Mouse (Mus musculus): ENCODE results near the gene Hist1h3a. TPM values are rescaled to one million over a fixed set of nuclear protein-coding genes. Genes with fewer than 3 reads are reported as not detected.
A peak's percentile ranks its signal among the peaks of the same experiment; 100 is the strongest.
"Not testable (repeated sequence)": the region's sequence is repeated elsewhere in the genome, so short reads cannot be mapped to it uniquely, and the experiment has no call there.

Gene Hist1h3a
- polyA plus RNA-seq, 1 experiment from 2014 or later, result 2.6 TPM

DNA sequence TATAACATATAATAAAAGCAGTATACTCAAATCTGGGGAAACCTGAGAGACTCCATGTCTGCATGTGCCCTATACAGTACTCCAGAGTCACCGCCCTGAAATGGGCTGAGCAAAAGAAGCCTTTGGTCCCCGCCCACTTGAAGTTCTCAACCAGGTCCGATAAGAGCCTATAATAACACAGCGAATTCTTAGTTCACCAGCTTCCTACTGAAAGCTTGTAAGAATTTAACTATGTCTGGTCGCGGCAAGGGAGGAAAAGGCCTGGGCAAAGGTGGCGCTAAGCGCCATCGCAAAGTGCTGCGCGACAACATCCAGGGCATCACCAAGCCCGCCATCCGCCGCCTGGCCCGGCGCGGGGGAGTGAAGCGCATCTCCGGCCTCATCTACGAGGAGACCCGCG is 5.4 kb downstream of the Hist1h3a start, which contains the start of gene Hist1h4b:
TSS of gene Hist1h4b (plus strand) at position 224 of the 400 bp plus-strand sequence.
- peak; percentile 75 for ATAC-seq (ENCODE audit: insufficient number of reproducible peaks, insufficient read depth, low FRiP score, low read depth)
- Histone ChIP-seq H3K9ac (ENCODE audit: low read length) (peak within 1 kb of the TSS; percentile 67), H3K9me3 (ENCODE audit: control insufficient read depth, low read length) (no peaks in the 10 kb centered on the region), H3K36me3 (ENCODE audit: control insufficient read depth, insufficient read depth, low read length) (no peaks in the 10 kb centered on the region), H3K27me3 (ENCODE audit: control insufficient read depth, insufficient read depth, low read length) (no peaks in the 10 kb centered on the region), H3K4me1 (ENCODE audit: control insufficient read depth in 2 of 2, insufficient read depth in 2 of 2, low read length in 2 of 2) (peaks cover 0 to 14% of the 10 kb centered on the region in 2 experiments; a peak in 2 of 4 replicates), H3K27ac (replicated peaks in 1 of 2; ENCODE audit: control insufficient read depth in 1 of 2, insufficient read depth in 1 of 2, low read depth in 2 of 2, low read length in 2 of 2) (peak within 1 kb of the TSS; percentile 61 to 86), H3K4me3 (ENCODE audit: control insufficient read depth in 1 of 2, insufficient read depth in 1 of 2, low read depth in 1 of 2, low read length in 2 of 2) (peak within 1 kb of the TSS; percentile 22 to 50), H3K4me2 (ENCODE audit: low read length) (peak within 1 kb of the TSS; percentile 60)
- 0% methylated on average over 17 of the region's 22 CpGs for WGBS

DNA sequence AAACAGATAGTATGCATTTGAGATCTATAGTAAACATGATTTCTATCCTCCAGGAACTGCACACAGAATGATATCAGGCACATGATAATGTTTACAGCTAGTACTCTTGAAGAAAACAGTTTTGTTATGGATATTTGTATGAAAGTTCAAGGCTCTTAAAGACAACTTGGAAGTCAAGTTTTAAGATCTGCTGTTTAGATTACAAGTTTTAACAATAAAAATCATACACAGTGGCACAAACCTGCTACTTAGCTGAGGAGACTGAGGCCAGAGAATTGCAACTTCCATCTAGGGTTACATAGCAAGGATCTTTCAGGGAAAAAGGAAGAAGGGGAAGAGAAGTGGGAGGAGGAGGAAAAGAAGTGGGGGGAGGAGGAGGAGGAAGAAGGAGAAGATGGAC is 7.2 kb downstream of the Hist1h3a start:
- peaks cover 0 to 10% of the 10 kb centered on the region in 2 experiments; a peak in 2 of 4 replicates for H3K4me1 ChIP-seq (ENCODE audit: control insufficient read depth in 2 of 2, insufficient read depth in 2 of 2, low read length in 2 of 2)
- H3K4me2 ChIP-seq (ENCODE audit: low read length), result no peak overlapping the region
- no peaks in the 10 kb centered on the region for H3K36me3 ChIP-seq (ENCODE audit: control insufficient read depth, insufficient read depth, low read length)
- no peak for ATAC-seq (ENCODE audit: insufficient number of reproducible peaks, insufficient read depth, low FRiP score, low read depth)
- H3K9ac ChIP-seq (ENCODE audit: low read length), result no peak overlapping the region
- H3K4me3 ChIP-seq (ENCODE audit: control insufficient read depth in 1 of 2, insufficient read depth in 1 of 2, low read depth in 1 of 2, low read length in 2 of 2), result no peak overlapping the region
- no peak overlapping the region for H3K27ac ChIP-seq (replicated peaks in 1 of 2; ENCODE audit: control insufficient read depth in 1 of 2, insufficient read depth in 1 of 2, low read depth in 2 of 2, low read length in 2 of 2)
- H3K27me3 ChIP-seq (ENCODE audit: control insufficient read depth, insufficient read depth, low read length), result no peaks in the 10 kb centered on the region
- H3K9me3 ChIP-seq (ENCODE audit: control insufficient read depth, low read length), result no peaks in the 10 kb centered on the region

DNA sequence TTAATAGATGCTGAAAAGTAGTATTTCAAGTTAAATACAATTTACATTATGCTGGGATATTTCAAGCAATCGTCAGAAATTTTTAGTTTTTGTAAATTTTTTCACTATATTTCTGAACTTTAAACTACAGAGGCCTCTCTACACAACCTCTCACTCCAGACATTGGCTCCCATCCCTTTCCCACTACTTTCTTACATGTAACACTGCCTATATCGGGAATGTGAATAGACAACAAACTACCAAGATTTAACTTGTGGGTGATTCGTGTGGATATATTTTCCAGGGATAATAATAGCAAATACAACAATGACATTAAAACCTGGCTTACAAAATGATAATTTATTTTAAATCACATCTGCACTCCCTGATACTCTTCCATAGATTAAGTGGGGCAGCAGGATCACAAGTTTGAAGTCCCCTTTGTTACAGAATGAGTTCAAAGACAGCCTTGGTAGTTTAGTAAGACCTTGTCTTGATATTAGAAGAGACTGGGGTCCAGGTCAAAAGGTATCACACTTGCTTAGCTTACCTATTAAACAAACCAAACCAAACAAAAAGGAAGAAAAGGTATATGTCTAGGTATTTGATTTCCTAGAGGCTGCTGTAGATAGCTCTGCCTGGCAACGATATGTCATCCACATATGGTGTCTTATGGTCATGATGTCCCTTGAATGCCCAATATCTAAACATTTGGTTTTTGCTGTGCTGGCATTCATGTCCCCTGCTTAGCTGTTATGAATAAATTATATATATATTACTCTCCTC is 8.7 kb downstream of the Hist1h3a start:
- ATAC-seq (ENCODE audit: insufficient number of reproducible peaks, insufficient read depth, low FRiP score, low read depth), result no peak
- Histone ChIP-seq H3K27ac (replicated peaks in 1 of 2; ENCODE audit: control insufficient read depth in 1 of 2, insufficient read depth in 1 of 2, low read depth in 2 of 2, low read length in 2 of 2) (no peak overlapping the region; a peak in 1 of 4 replicates), H3K27me3 (ENCODE audit: control insufficient read depth, insufficient read depth, low read length) (no peaks in the 10 kb centered on the region), H3K4me1 (ENCODE audit: control insufficient read depth in 2 of 2, insufficient read depth in 2 of 2, low read length in 2 of 2) (peaks cover 0 to 9% of the 10 kb centered on the region in 2 experiments; a peak in 2 of 4 replicates), H3K9me3 (ENCODE audit: control insufficient read depth, low read length) (no peaks in the 10 kb centered on the region), H3K9ac (ENCODE audit: low read length) (peak overlapping the region; percentile 76), H3K4me2 (ENCODE audit: low read length) (peak overlapping the region; percentile 70), H3K36me3 (ENCODE audit: control insufficient read depth, insufficient read depth, low read length) (no peaks in the 10 kb centered on the region), H3K4me3 (ENCODE audit: control insufficient read depth in 1 of 2, insufficient read depth in 1 of 2, low read depth in 1 of 2, low read length in 2 of 2) (peak overlapping the region in 1 of 2 experiments; percentile 41; a peak in 1 of 4 replicates)
- 64% methylated on average over 4 of the region's 4 CpGs for WGBS

GRCm38 (mm10) chr13:23752742-23753172 is 9.4 kb downstream of the Hist1h3a start:
- Histone ChIP-seq H3K4me1 (ENCODE audit: control insufficient read depth in 2 of 2, insufficient read depth in 2 of 2, low read length in 2 of 2) (peaks cover 0 to 14% of the 10 kb centered on the region in 2 experiments; a peak in 2 of 4 replicates), H3K4me3 (ENCODE audit: control insufficient read depth in 1 of 2, insufficient read depth in 1 of 2, low read depth in 1 of 2, low read length in 2 of 2) (peak overlapping the region; percentile 41 to 44), H3K9ac (ENCODE audit: low read length) (peak overlapping the region; percentile 76), H3K4me2 (ENCODE audit: low read length) (peak overlapping the region; percentile 70), H3K9me3 (ENCODE audit: control insufficient read depth, low read length) (no peaks in the 10 kb centered on the region), H3K36me3 (ENCODE audit: control insufficient read depth, insufficient read depth, low read length) (no peaks in the 10 kb centered on the region), H3K27ac (replicated peaks in 1 of 2; ENCODE audit: control insufficient read depth in 1 of 2, insufficient read depth in 1 of 2, low read depth in 2 of 2, low read length in 2 of 2) (peak overlapping the region; percentile 57 to 68; a peak in 3 of 4 replicates), H3K27me3 (ENCODE audit: control insufficient read depth, insufficient read depth, low read length) (no peaks in the 10 kb centered on the region)
- ATAC-seq (ENCODE audit: insufficient number of reproducible peaks, insufficient read depth, low FRiP score, low read depth), result no peak
- 6% methylated on average over 6 of the region's 6 CpGs for WGBS

DNA sequence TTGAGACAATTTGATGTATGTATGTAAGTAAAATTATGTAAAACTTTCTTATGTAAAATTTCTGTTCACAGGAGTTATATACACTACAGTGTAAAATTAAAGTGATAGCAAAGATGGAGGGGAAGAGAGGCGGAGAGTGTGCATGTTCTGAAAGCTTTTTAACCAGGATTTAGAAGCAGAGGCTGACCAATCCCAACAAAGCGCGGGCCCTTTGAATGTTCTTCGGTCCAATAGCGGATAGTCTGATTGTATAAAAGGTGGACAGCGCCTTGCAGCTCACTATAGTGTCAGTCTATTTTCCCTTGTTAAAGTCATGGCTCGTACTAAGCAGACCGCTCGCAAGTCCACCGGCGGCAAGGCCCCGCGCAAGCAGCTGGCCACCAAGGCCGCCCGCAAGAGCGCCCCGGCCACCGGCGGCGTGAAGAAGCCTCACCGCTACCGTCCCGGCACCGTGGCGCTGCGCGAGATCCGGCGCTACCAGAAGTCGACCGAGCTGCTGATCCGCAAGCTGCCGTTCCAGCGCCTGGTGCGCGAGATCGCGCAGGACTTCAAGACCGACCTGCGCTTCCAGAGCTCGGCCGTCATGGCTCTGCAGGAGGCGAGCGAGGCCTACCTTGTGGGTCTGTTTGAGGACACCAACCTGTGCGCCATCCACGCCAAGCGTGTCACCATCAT is 10.0 kb downstream of the Hist1h3a start, which contains the start of gene Hist1h3b:
TSS of gene Hist1h3b (plus strand) at position 201 of the 675 bp plus-strand sequence.
- not testable (repeated sequence) for H3K36me3 ChIP-seq (ENCODE audit: control insufficient read depth, insufficient read depth, low read length); H3K9me3 ChIP-seq (ENCODE audit: control insufficient read depth, low read length); H3K27me3 ChIP-seq (ENCODE audit: control insufficient read depth, insufficient read depth, low read length)
- Histone ChIP-seq H3K27ac (replicated peaks in 1 of 2; ENCODE audit: control insufficient read depth in 1 of 2, insufficient read depth in 1 of 2, low read depth in 2 of 2, low read length in 2 of 2) (peak within 1 kb of the TSS; percentile 93 to 94), H3K4me3 (ENCODE audit: control insufficient read depth in 1 of 2, insufficient read depth in 1 of 2, low read depth in 1 of 2, low read length in 2 of 2) (peak within 1 kb of the TSS; percentile 41 to 51), H3K4me1 (ENCODE audit: control insufficient read depth in 2 of 2, insufficient read depth in 2 of 2, low read length in 2 of 2) (peaks cover 0 to 18% of the 10 kb centered on the region in 2 experiments; a peak in 2 of 4 replicates), H3K9ac (ENCODE audit: low read length) (peak within 1 kb of the TSS; percentile 76), H3K4me2 (ENCODE audit: low read length) (peak within 1 kb of the TSS; percentile 70)
- under 1% methylated on average over 16 of the region's 47 CpGs for WGBS
- ATAC-seq (ENCODE audit: insufficient number of reproducible peaks, insufficient read depth, low FRiP score, low read depth), result peak; percentile 78

GRCm38 (mm10) chr13:23751478-23751956 is 10.7 kb downstream of the Hist1h3a start:
- Histone ChIP-seq H3K4me3 (ENCODE audit: control insufficient read depth in 1 of 2, insufficient read depth in 1 of 2, low read depth in 1 of 2, low read length in 2 of 2) (peak overlapping the region; percentile 41 to 51), H3K9ac (ENCODE audit: low read length) (peak overlapping the region; percentile 73), H3K27ac (replicated peaks in 1 of 2; ENCODE audit: control insufficient read depth in 1 of 2, insufficient read depth in 1 of 2, low read depth in 2 of 2, low read length in 2 of 2) (peak overlapping the region; percentile 93 to 94), H3K9me3 (ENCODE audit: control insufficient read depth, low read length) (no peaks in the 10 kb centered on the region), H3K4me2 (ENCODE audit: low read length) (peak overlapping the region; percentile 70), H3K4me1 (ENCODE audit: control insufficient read depth in 2 of 2, insufficient read depth in 2 of 2, low read length in 2 of 2) (peaks cover 0 to 21% of the 10 kb centered on the region in 2 experiments; a peak in 2 of 4 replicates), H3K36me3 (ENCODE audit: control insufficient read depth, insufficient read depth, low read length) (no peaks in the 10 kb centered on the region), H3K27me3 (ENCODE audit: control insufficient read depth, insufficient read depth, low read length) (no peaks in the 10 kb centered on the region)
- ATAC-seq (ENCODE audit: insufficient number of reproducible peaks, insufficient read depth, low FRiP score, low read depth), result no peak
- WGBS, result 3% methylated on average over 11 of the region's 11 CpGs

- peak within 1 kb of the TSS; percentile 73 for H3K9ac ChIP-seq (ENCODE audit: low read length)
- peak within 1 kb of the TSS; percentile 93 to 94 for H3K27ac ChIP-seq (replicated peaks in 1 of 2; ENCODE audit: control insufficient read depth in 1 of 2, insufficient read depth in 1 of 2, low read depth in 2 of 2, low read length in 2 of 2)
- H3K27me3 ChIP-seq (ENCODE audit: control insufficient read depth, insufficient read depth, low read length); H3K9me3 ChIP-seq (ENCODE audit: control insufficient read depth, low read length); H3K36me3 ChIP-seq (ENCODE audit: control insufficient read depth, insufficient read depth, low read length): not testable (repeated sequence)
- WGBS, result under 1% methylated on average over 29 of the region's 47 CpGs
- H3K4me3 ChIP-seq (ENCODE audit: control insufficient read depth in 1 of 2, insufficient read depth in 1 of 2, low read depth in 1 of 2, low read length in 2 of 2), result peak within 1 kb of the TSS; percentile 41 to 51
- peaks cover 0 to 21% of the 10 kb centered on the region in 2 experiments; a peak in 2 of 4 replicates for H3K4me1 ChIP-seq (ENCODE audit: control insufficient read depth in 2 of 2, insufficient read depth in 2 of 2, low read length in 2 of 2)
- ATAC-seq (ENCODE audit: insufficient number of reproducible peaks, insufficient read depth, low FRiP score, low read depth), result 0 out of 2 replicates have a peak, but pooled peaks have one; percentile 20
- peak within 1 kb of the TSS; percentile 70 for H3K4me2 ChIP-seq (ENCODE audit: low read length)
Measured at GRCm38 (mm10) chr13:23750839-23751477, 11.2 kb downstream of the Hist1h3a start, which contains the start of gene Hist1h2ab. Gene Hist1h2ab (plus strand): TSS chr13:23751126.
